Mouse (Mus musculus) 416B (cell line): Measurements from ENCODE around the gene Aph1a.
"Not testable (repeated sequence)": the region's sequence is repeated elsewhere in the genome, so short reads cannot be mapped to it uniquely, and the experiment has no call there.

ENCODE experiments used
- DNase-seq: peaks from one replicate; pipeline ENCODE4 v3.0.0; 2011; ENCODE audit warnings: low read depth

Gene Aph1a

DNA sequence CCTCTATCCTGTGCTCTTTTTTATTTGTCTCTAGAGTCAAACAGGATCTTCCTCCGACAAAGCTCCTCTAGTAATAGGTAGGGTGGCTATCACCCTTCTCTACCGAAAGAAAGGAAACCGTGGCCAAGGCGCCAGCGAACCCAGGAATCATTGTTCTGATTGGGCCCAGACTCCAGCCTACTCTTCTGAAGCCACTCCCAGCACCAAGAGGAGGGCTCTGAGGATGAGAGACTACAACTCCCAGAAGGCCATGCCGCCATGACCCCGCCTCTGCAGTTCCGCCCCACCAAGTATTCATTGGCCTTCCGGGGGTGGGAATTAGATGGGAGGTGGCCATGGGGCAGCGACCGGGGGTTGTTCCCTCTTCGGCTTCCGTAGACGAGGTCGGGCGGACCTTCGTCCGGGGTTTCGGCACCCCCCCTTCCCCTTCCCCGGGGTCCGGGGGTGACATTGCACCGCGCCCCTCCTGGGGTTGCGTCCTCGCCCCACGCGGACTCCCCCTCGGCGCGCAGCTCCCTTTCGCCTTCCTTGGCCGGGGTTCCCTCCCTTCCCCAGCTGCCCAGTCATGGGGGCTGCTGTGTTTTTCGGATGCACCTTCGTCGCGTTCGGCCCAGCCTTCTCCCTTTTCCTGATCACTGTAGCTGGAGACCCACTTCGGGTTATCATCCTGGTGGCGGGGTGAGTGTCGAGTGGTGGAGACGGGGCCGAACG lies at the start of gene Aph1a:
Aph1a (plus strand) TSS at position 364 of the 711 bp plus-strand sequence.
- DNase-seq, result peak; percentile 99

DNA sequence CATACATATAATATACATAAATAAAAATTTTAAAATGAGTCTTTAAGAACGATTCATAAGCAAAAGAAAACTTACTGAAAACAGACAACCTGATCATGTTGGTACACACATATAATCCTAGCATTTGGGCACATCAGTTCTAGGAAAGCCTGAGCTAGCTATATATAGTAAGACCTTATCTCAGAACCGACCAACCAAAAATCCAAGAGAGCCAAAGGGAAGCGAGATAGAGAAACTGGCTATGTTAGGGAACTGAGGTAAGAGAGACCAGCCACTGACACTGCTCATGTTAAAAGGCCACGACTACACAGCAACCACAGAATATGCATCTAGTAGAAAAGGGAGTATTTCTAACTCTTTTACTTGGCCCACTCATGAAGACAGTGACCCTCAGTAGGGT lies 43.2 kb upstream of the Aph1a start:
- DNase-seq, result no peak

DNA sequence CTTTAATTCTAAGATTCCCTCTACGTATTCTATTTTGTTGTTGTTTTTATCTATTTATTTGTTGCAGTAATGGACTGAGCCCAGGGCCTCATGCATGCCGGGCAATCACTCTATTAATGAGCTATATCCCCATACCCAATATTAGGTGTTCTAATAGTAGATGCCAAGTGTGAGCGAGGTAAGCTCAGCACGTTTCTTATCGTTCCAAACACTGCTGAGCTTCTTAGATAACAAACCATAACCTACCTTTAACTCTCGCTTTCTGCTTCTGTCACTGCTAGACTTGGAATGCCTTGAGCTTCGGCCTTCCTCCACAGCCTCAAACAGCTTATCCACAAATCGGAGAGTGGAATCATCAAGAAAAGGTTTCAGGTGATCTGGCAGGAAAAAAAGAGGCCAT lies 42.5 kb upstream of the Aph1a start:
- DNase-seq, result no peak

DNA sequence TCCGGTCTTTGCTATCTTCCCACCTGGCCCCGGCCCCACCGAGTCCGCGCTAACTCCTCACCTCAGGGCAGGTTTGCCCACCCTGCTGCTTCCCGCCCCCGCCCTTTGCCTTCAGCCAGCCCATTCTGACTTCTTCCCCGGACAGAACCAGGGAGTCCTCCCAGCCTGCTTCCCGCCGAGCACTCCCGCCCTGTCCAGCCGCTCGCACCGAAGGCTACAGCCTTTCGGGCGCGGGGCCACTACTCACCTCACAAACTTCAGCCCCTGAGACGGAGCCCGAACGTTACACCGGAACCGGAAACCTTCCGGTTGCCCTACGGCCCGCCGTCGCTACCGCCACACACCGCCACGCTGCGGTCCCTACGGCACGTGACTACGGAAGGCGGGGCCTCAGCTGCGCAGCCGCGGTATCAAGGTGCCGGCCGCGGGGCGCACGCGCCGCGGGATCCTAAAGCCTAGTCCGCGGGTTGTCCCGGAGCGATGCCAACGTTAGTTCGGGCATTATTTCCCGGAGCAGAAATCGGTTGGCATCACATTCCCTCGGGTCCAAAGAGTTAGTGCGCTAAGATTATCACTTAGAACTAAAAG lies 38.2 kb upstream of the Aph1a start, which contains the start of gene Prpf3:
Prpf3 (minus strand) TSS at position 384 of the 588 bp plus-strand sequence.
- peak; percentile 92 for DNase-seq

DNA sequence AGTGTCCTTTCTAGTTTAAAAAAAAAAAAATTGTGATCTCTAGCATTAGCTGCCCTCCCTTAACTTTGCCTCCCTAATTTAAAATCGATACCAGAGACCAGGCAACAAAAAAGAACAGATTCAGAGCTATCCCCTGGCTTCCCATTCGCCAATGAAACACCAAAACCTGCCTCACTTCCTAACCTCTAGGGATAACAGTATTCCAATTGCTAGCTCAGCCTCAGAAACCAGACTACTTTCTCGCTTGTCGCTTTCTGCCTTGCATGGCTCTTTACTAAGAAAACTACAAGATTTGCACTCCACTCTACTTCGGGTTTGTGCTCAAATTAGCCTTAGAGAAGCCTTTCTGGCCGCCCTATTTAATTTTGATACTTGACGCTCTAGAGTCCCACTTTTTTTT lies 37.7 kb upstream of the Aph1a start:
- DNase-seq, result no peak

DNA sequence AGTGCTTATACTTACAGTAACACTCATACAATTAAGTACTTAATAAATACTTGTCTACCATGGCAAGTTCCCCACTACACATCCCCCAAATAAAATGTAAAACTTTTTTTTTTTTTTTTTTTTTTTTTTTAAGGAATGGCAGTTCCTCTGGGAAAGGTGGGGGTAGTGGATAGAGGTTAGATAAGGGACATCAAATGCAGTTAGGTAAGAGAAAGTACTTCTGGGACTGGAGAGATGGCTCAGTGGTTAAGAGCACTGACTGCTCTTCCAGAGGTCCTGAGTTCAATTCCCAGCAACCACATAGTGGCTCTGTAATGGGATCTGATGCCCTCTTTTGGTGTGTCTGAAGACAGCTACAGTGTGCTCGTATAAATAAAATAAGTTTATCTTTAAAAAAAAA lies 36.7 kb upstream of the Aph1a start:
- not testable (repeated sequence) for DNase-seq

DNA sequence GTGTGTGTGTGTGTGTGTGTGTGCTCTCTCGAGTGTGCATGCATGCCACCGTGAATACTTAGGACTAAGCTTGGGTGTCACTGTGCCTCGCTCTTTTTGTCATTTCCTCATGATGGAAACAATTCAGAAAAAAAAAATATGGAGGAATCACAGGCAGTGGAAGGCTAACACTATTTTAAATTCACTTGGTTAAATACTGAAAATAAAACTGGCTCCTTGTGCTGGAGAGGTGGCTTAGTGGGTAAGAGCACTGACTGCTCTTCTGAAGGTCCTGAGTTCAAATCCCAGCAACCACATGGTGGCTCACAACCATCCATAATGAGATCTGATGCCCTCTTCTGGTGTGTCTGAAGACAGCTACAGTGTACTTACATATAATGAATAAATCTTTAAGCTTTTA lies 35.5 kb upstream of the Aph1a start:
- DNase-seq, result not testable (repeated sequence)

DNA sequence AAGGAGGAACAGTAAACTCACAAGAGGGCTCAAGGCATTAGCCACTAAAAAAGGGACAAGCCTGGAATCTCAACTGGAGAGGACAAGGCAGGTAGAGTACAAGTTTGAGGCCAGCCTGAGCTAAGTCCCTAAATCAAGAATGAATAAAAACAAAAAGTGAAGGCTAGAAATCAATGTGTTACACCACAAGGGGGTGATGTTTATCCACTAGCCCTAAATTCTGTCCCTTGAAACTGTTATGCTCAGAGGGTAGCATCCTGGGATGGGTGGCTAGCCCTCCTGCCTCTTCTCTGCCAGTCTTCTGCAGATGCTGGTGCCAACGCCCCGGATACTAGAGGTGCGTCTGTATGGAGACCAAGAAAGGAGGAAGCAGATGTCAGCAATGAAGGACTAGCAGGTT lies 33.4 kb upstream of the Aph1a start:
- peak; percentile 65 for DNase-seq

DNA sequence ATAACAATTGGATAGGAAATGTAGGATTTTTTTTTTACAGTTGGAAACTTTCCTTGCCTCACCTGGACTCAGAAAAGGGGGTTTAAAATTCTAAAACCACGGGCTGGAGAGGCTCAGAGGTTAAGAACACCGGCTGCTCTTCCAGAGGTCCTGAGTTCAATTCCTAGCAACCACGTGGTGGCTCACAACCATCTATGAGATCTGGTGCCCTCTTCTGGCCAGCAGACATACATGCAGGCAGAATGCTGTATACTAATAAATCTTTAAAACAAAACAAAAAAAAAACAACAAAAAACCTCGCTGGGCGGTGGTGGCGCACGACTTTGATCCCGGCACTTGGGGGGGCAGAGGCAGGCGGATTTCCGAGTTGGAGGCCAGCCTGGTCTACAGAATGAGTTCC lies 32.6 kb upstream of the Aph1a start:
- peak; percentile 57 for DNase-seq

DNA sequence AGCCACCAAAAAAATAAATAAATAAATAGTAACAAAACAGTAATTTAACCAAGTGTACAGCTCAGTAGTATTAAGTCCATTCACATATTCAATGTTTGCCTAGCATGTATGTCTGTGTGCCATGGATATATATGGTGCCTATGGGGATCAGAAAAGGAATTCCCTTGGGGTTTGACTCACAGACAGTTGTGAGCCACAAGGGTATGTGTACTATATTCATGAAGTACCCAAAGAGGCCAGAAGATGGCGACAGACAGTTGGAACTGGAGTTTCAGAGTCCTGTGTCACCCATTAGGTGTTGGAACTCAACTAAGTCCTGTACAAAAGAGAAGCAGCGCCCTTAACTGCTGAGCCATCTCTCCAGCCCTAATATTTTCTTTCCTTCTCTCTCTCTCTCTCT lies 32.0 kb upstream of the Aph1a start:
- DNase-seq, result peak; percentile 90

DNA sequence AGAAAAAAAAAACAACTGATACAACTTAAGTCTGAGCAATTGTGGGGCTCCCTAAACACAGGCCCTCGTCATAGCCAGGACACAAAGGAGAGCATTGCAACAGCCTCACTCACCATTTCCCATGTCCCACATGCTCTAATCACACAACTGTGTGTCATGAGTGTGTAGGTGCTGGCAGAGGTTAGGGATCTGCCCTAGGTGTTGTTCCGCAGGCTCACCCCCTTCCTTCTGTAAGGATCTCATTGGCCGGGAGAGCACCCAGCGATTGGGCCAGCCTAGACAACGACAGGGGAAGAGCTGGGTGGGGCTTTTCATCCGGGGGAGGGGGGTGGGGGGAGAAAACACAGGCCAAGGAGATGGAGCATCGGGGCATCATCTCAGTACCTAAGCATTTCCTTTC lies 30.2 kb upstream of the Aph1a start:
- DNase-seq, result no peak

DNA sequence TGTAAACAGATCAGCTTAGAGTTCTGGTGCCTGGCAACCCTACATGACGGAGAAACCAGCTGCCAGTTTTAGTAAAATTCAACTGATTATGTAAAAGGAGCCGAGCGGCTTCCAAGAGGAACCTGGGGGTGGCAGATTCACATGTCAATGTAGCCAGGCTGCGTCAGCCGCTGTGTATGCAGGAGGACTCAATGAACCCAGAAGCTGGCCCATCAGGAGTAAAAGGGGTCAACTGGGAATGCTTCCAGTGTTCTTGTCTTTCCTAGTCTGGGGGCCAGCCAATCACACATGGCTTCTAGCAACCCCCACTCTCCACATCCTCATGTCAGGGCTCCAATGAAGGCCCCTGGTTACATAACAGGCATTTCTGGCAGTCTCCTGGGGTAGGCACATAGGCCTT lies 28.7 kb upstream of the Aph1a start:
- no peak for DNase-seq

DNA sequence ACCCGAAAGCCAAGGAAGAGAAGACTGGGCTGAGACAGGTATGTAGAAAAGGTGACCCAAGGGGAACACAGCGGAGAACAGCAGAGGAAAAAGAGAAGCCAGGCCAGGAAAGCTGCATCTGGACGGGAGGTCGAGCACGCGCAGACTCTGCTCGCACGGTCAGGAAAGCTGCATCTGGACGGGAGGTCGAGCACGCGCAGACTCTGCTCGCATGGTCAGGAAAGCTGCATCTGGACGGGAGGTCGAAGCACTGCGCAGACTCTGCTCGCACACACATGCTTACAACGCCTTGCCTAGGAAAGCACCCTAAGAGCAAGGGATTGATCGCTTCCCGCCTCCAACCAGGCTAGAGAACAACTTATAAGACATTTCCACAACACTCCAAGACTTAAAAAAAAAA lies 28.2 kb upstream of the Aph1a start:
- no peak for DNase-seq

DNA sequence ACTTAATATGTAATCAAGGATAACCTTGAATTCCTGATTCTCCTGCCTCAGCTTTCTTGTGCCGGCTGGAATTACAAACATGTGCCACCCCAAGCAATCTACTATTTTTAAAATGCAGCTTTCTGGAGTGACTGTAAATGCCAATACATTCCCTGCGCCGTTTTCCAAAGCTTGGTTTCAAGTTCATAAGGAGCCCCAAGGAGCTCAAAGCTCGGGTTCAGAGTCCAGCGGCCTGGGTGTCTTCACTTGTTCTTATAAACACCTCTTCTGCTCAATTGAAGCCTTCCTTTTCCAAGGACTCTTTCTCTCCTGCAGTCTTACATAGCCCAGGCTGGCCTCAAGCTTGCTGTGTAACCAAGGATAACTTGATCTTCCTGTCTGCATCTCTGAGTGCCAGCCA lies 27.7 kb upstream of the Aph1a start:
- DNase-seq, result no peak

DNA sequence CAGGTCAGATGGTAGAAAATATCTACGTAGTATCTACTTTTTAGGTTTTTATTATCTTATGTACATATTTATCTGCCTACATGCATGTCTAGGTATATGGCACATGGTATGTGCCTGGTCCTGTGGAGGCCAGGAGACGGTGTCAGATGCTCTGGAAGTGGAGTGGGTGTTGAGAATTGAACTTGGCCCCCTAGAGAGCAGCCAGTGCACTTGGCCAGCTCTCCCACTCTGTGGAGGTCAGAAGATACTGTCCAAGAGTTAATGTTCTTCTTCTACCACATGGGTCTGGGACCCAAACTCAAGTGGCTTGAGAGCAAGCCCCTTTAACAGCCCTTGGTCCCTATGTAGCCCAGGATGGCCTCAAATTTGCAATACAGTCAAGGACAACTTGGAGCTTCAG lies 26.4 kb upstream of the Aph1a start:
- no peak for DNase-seq

DNA sequence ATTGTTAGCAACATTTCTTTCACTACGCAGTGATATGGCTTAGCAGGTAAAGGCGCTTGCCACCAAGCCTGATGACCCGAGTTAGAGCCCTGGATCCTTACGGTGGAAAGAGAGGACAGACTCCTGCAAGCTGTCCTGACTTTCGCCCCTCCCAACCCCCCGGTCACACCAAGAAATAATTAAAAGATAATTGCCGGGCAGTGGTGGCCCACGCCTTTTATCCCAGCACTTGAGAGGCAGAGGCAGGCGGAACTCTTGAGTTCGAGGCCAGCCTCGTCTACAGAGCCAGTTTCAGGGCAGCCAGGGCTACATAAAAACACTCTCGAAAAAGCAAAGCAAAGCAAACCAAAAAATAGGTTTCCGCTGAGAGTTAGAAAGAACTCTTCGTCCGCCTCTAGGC lies 22.8 kb upstream of the Aph1a start:
- no peak for DNase-seq

DNA sequence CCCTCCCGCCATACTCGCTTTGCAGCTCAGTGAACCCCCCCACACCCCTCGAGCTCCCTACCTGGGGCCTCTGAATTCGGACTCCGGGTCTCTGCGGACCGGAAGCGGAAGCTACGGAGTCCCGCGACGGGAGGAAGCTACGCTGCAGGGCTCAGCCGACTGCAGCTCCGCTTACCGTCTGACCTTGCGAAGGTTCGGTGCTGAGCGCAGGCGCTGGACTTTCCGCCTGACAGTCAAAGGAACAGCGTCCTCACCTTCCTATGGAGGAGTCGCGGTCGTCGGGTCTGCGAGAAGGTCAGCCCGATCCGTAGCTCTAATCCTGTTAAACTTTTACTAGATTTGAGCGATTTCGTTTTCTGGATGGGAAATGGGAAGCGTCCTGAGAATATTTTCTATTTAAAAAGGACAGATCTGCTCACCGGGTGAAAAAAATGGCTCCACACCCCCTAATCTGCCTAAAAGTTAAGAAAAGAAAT lies 22.3 kb upstream of the Aph1a start, which contains the start of gene Mrps21:
Mrps21 (minus strand) TSS at position 128 of the 476 bp plus-strand sequence.
- peak; percentile 94 for DNase-seq

DNA sequence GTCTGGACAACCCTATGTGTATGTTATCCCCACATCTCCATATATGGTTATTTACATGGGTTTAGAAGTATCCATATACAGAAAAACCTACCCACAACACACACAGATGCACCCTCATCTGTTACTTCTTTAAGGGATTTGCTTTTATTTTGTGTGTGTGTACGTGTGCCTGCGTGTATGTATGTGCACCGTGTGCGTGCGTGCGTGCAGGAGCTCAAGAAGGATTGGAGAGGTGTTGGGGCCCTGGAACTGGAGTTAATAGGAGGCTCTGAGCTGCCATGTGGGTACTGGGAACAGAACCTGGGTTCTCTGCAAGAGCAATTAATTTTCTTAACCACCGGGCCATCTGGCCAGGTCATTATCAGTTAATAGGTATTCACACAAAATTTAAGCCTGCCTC lies 21.7 kb upstream of the Aph1a start:
- DNase-seq, result peak; percentile 52

DNA sequence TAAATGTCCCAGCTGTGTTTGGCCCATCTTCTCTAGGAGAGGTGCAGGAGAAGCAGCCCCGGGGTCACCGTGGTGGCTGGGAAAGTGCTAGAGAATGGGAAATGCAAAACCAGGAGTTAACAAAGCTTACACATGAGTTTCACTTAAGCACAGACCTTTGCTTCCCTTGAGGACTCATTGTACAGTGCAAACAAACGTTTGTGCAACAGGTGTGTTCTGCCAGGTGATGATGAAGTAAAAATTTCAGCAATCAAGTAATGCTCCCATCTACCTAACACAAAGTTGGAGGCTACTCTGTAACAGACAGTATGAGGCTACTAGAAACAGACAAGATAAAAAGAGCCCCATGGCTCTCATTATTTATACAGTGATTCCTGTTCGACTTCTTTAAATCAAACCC lies 14.7 kb upstream of the Aph1a start:
- DNase-seq, result no peak

DNA sequence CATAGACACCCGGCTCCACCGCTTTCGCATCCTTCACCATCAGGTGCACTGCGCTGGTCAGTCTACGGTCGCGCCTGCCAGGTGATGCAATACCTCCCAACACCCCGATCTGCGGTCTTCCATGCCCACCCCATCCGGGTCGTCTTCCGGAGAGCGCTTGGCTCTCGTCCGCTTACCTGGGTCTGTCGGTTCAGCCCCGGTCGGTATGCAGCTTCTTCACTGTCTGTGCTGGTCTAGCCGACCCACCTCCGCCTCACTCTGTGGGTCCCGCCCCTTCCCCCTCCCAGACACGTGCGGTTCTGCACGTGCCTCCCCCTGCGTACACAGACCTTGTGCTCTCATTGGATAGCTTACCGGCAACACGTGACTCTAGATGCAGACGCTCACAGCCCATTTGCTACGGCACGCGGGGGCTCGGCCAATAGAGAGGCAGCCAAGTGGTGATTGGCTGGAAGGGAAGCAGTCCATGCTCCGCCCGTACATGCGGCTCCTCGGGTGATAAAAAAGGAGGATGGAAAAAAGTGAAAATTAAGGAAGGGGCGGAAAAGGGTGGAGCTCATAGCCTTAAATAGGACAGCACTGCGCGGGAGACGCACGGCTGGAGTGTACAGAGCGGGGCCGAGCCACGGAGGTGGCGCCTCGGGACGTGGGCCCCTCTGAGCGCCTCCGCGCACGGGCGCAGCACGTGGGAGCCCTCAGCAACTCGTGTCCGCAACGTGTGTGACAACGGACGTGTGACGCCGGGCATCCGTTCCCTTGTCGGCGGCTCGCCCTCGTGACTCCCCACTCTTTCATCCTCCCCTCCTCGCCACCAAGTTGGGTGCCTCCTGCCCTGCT lies 11.6 kb upstream of the Aph1a start, which contains the start of gene Ciart:
Ciart (minus strand) TSS at position 273 of the 837 bp plus-strand sequence.
- DNase-seq, result peak; percentile 100

DNA sequence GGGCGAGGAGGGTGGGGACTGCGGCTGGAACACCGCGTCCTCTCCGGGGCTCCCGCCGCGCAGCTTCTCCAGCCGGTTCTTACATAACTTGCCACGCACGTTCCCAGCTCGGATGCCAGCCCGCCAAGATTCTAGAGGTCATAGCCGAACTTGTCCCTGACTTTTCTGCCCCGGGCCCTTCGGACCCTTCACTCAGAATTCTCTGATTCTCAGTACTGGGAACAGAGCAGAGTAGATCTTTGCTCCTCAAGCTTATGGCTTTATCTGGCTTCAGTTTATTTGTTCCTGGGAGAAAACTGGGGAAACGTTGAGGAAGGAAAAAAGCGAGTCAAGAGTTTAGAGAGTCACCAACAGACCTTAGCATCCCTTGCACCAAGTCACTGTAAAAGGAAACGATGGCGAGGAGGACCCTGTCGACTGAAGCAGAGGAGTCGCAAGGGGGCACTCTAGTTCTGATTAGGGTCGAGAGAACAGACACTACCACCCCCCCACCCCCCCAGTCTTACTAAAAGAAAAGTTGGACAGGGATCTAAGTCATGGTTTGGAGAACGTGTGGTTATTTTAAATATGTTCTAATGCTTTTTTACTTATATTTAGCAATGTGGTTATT lies 10.8 kb upstream of the Aph1a start:
- peak; percentile 90 for DNase-seq

DNA sequence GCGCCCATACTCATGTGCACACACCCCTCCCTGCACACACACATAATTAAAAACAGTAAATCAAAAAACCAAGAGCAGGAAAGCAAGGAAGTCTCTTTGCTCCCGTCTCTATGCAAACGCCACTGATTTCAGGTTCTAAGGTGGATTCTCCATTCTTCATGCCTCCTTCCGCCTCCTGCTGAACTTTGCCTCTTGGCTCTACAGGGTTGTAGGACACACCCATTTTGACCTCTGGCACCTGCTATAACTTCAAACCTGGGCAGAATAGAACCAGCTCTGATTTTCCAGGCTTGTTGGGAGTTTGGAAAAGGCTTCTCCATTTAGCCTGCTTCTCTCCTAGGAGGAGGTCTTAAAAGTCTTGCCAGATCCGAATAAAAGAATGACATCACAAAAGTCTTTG lies 9.4 kb upstream of the Aph1a start:
- no peak for DNase-seq
